Mouse (Mus musculus) urinary bladder, adult 2 months (tissue): ENCODE results near the gene Dclk3. TPM values are rescaled to one million over a fixed set of nuclear protein-coding genes. Genes with fewer than 3 reads are reported as not detected.
A peak's percentile ranks its signal among the peaks of the same experiment; 100 is the strongest.

Experiments used
- DNase-seq: peaks from one replicate; pipeline ENCODE4 v3.0.0; 2022; ENCODE audit warnings: low spot score
- polyA plus RNA-seq: library from polyadenylated mRNA; depleted of rRNA; stranded (reverse); fragments of >200 nt; gene quantifications from 2 replicates; pipeline ENCODE4 v1.2.3, GENCODE M21; 2012; rRNA removed

Dclk3 gene
- 0.32 and 0.39 TPM in 2 replicates for polyA plus RNA-seq

GRCm38 (mm10) chr9:111438904-111439835 is at the start of gene Dclk3:
TSS of gene Dclk3 (plus strand) at chr9:111439081.
- DNase-seq, result peak; percentile 22

GRCm38 (mm10) chr9:111390016-111390415 is 48.9 kb upstream of the Dclk3 start:
- no peak for DNase-seq

- DNase-seq, result no peak
Measured at GRCm38 (mm10) chr9:111391036-111391435, 47.8 kb upstream of the Dclk3 start.

GRCm38 (mm10) chr9:111391926-111392442 is 46.9 kb upstream of the Dclk3 start:
- DNase-seq, result no peak

GRCm38 (mm10) chr9:111395265-111395664 is 43.6 kb upstream of the Dclk3 start:
- DNase-seq, result no peak

GRCm38 (mm10) chr9:111398059-111398458 is 40.8 kb upstream of the Dclk3 start:
- no peak for DNase-seq

GRCm38 (mm10) chr9:111400089-111400488 is 38.8 kb upstream of the Dclk3 start:
- DNase-seq, result no peak

GRCm38 (mm10) chr9:111403159-111403558 is 35.7 kb upstream of the Dclk3 start:
- no peak for DNase-seq

GRCm38 (mm10) chr9:111404346-111405079 is 34.4 kb upstream of the Dclk3 start:
- no peak for DNase-seq

GRCm38 (mm10) chr9:111405080-111405428 is 33.8 kb upstream of the Dclk3 start:
- no peak for DNase-seq

- no peak for DNase-seq
Measured at GRCm38 (mm10) chr9:111408012-111408411, 30.9 kb upstream of the Dclk3 start.

GRCm38 (mm10) chr9:111408427-111408826 is 30.5 kb upstream of the Dclk3 start:
- DNase-seq, result no peak

- DNase-seq, result no peak
Measured at GRCm38 (mm10) chr9:111412471-111413160, 26.3 kb upstream of the Dclk3 start.

GRCm38 (mm10) chr9:111421862-111422261 is 17.0 kb upstream of the Dclk3 start:
- no peak for DNase-seq

- no peak for DNase-seq
Measured at GRCm38 (mm10) chr9:111422567-111422966, 16.3 kb upstream of the Dclk3 start.

GRCm38 (mm10) chr9:111425113-111425512 is 13.8 kb upstream of the Dclk3 start:
- DNase-seq, result no peak

- no peak for DNase-seq
Measured at GRCm38 (mm10) chr9:111425952-111426351, 12.9 kb upstream of the Dclk3 start.

- no peak for DNase-seq
Measured at GRCm38 (mm10) chr9:111427891-111428555, 10.9 kb upstream of the Dclk3 start.

- no peak for DNase-seq
Measured at GRCm38 (mm10) chr9:111428698-111429362, 10.1 kb upstream of the Dclk3 start.

- no peak for DNase-seq
Measured at GRCm38 (mm10) chr9:111429363-111429750, 9.5 kb upstream of the Dclk3 start.

GRCm38 (mm10) chr9:111435429-111435828 is 3.5 kb upstream of the Dclk3 start:
- no peak for DNase-seq
